Mouse (Mus musculus): ENCODE measurements around the gene Ift172. TPM values are rescaled to one million over a fixed set of nuclear protein-coding genes. Genes with fewer than 3 reads are reported as not detected.
A peak's percentile ranks its signal among the peaks of the same experiment; 100 is the strongest.

Ift172 gene
- polyA plus RNA-seq, 1 experiment: 22.5 TPM

DNA sequence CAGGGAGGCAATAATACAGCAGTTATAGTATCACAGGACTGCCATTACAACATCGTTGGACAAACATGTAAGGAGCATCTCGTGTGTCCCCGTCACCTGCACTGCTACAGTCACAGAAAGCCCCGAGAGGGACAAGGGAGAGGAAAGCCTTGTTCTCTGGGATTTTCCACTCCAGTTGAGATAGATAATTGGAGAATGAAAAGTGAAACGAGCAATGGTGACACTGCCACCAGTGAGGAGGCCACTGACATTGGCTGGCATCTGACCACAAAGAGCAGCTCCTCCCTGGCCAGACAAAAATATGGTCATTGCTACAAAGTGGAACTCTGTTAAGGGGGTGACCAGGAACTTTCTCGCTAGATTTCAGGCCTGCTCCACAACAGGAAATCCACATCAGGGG is 23.2 kb downstream of the Ift172 start:
- Histone ChIP-seq H3ac (ENCODE audit: control insufficient read depth, insufficient read length) (no peak overlapping the region), H3K27me3 (ENCODE audit: control insufficient read depth, insufficient read depth, insufficient read length) (no peaks in the 10 kb centered on the region), H3K36me3 (ENCODE audit: control insufficient read depth, insufficient read depth) (peaks cover 12% of the 10 kb centered on the region), H3K79me2 (ENCODE audit: control insufficient read depth, insufficient read depth) (no peaks in the 10 kb centered on the region), H3K4me2 (ENCODE audit: low read depth) (no peak overlapping the region), H3K4me3 (no peak overlapping the region)
- TF ChIP-seq TCF12 (IDR thresholded peaks at IDR 0.05; ENCODE audit: insufficient read depth, poor library complexity, severe bottlenecking): no peak
- no peak for TF ChIP-seq CEBPB (IDR thresholded peaks at IDR 0.05; ENCODE audit: insufficient read depth, poor library complexity, severe bottlenecking)

DNA sequence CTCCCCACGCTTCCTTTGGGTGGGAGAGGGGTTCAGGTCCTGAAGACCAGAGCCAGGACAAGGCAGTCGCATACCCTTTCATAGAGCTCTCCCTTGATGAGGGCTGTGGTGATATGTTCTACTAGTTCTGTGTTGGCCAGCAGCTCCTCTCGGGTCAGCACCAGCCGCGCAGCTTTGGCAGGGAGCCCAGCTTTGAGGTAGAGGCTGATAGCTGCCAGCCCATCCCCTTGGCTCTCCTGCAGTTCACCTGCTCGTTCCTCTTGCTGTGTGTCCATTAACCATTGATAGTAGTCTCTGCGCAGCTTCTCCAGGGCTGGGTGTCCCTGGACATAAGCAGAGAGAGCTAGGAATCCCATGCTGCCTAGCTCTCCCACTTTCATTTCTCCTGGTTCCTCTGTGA is 24.8 kb downstream of the Ift172 start:
- Histone ChIP-seq H3K79me2 (ENCODE audit: control insufficient read depth, insufficient read depth) (no peaks in the 10 kb centered on the region), H3K4me3 (no peak overlapping the region), H3K27me3 (ENCODE audit: control insufficient read depth, insufficient read depth, insufficient read length) (no peaks in the 10 kb centered on the region), H3K36me3 (ENCODE audit: control insufficient read depth, insufficient read depth) (peaks cover 12% of the 10 kb centered on the region), H3K4me2 (ENCODE audit: low read depth) (no peak overlapping the region), H3ac (ENCODE audit: control insufficient read depth, insufficient read length) (no peak overlapping the region)
- no peak for TF ChIP-seq MAX (IDR thresholded peaks at IDR 0.05; ENCODE audit: low read depth)
- no peak for TF ChIP-seq POLR2A (IDR thresholded peaks at IDR 0.05; ENCODE audit: insufficient read length, low read depth)
- no peak for TF ChIP-seq USF1 (IDR thresholded peaks at IDR 0.05; ENCODE audit: low read depth)
- TF ChIP-seq CEBPB (IDR thresholded peaks at IDR 0.05; ENCODE audit: insufficient read depth, poor library complexity, severe bottlenecking): no peak
- TF ChIP-seq TCF12 (IDR thresholded peaks at IDR 0.05; ENCODE audit: insufficient read depth, poor library complexity, severe bottlenecking): no peak
- no peak for TF ChIP-seq E2F4 (IDR thresholded peaks at IDR 0.05; ENCODE audit: insufficient read depth)
- no peak for TF ChIP-seq MYOG (IDR thresholded peaks at IDR 0.05; ENCODE audit: control insufficient read depth in 1 of 3, insufficient read depth in 1 of 3, insufficient read length in 2 of 3, low read depth in 2 of 3)

DNA sequence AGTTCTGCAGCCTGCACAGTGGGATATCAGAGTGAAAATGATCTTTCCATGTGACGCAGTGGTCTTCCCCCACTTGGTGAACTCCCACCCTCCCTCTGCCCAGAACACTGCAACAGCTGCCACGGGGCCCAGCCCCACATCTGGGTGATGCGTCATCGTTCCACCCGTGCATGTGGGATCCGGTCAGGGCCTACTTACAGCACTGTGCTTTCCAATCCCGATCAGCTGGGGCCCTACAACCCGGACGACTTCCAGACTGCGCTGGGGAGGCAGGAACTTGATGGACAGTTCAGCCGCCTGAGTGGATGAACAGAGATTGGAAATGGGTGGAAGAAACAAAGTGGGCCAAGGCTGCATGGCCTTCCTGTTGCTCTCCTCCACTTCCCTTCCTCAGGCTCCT is 33.3 kb downstream of the Ift172 start:
- H3K27me3 ChIP-seq (ENCODE audit: control insufficient read depth, insufficient read depth, insufficient read length): no peaks in the 10 kb centered on the region
- H3K4me2 ChIP-seq (ENCODE audit: low read depth): no peak overlapping the region
- H3K79me2 ChIP-seq (ENCODE audit: control insufficient read depth, insufficient read depth): no peaks in the 10 kb centered on the region
- TF ChIP-seq SRF (IDR thresholded peaks at IDR 0.05; ENCODE audit: control insufficient read depth, insufficient read length, low read depth) (no peak), POLR2AphosphoS2 (IDR thresholded peaks at IDR 0.05; ENCODE audit: insufficient read length, low read depth) (peak; percentile 18), TCF12 (IDR thresholded peaks at IDR 0.05; ENCODE audit: insufficient read depth, poor library complexity, severe bottlenecking) (no peak)
- peaks cover under 1% of the 10 kb centered on the region for H3K36me3 ChIP-seq (ENCODE audit: control insufficient read depth, insufficient read depth)
- no peak overlapping the region for H3K4me3 ChIP-seq
- H3ac ChIP-seq (ENCODE audit: control insufficient read depth, insufficient read length): no peak overlapping the region

DNA sequence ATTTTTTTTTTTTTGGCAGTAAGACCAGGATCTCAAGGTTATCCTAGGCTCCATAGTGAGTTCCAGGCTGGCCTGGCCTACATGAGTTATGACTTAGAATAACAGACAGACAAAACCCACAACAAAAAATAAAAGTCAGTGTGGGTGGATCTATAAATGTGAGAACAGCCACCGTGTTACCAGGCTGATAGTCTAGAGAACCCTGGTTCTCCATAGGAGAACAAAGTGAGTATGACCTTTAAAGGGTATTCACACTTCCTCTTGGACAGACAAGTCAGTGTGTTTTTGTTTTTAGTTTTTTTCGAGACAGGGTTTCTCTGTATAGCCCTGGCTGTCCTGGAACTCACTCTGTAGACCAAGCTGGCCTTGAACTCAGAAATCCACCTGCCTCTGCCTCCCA is 34.9 kb downstream of the Ift172 start:
- Histone ChIP-seq H3K27me3 (ENCODE audit: control insufficient read depth, insufficient read depth, insufficient read length) (no peaks in the 10 kb centered on the region), H3K4me2 (ENCODE audit: low read depth) (no peak overlapping the region), H3ac (ENCODE audit: control insufficient read depth, insufficient read length) (no peak overlapping the region), H3K4me3 (no peak overlapping the region), H3K36me3 (ENCODE audit: control insufficient read depth, insufficient read depth) (peaks cover 5% of the 10 kb centered on the region), H3K79me2 (ENCODE audit: control insufficient read depth, insufficient read depth) (no peaks in the 10 kb centered on the region)
- TF ChIP-seq POLR2A (IDR thresholded peaks at IDR 0.05; ENCODE audit: insufficient read length, low read depth) (no peak), MAX (IDR thresholded peaks at IDR 0.05; ENCODE audit: low read depth) (no peak), MYOG (IDR thresholded peaks at IDR 0.05; ENCODE audit: control insufficient read depth in 1 of 3, insufficient read depth in 1 of 3, insufficient read length in 2 of 3, low read depth in 2 of 3) (no peak), REST (IDR thresholded peaks at IDR 0.05; ENCODE audit: insufficient read depth, insufficient read length) (no peak), SRF (IDR thresholded peaks at IDR 0.05; ENCODE audit: control insufficient read depth, insufficient read length, low read depth) (no peak), POLR2AphosphoS2 (IDR thresholded peaks at IDR 0.05; ENCODE audit: insufficient read length, low read depth) (no peak)

DNA sequence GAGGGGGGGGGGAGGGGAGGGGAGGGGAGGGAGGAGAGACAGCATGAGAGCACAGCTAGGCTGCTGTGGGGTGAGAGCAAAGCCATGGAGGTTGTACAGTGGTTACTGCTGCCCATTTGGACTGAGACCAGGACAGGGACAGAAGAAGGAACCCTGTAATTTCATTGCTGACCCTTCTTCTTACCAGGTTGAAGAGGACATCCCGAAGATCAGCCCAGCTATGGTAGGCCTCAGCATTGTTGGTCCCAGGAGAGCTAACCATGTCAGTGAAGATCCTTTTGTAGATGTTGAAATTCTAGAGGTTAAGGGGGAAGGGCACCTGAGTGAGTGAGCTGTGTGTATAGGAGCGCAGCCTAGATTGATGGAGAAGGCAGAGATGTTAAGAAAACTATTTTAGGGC is 35.5 kb downstream of the Ift172 start:
- TF ChIP-seq TCF3 (IDR thresholded peaks at IDR 0.05; ENCODE audit: insufficient read length, low read depth): no peak
- no peak for TF ChIP-seq SRF (IDR thresholded peaks at IDR 0.05; ENCODE audit: control insufficient read depth, insufficient read length, low read depth)
- TF ChIP-seq TCF12 (IDR thresholded peaks at IDR 0.05; ENCODE audit: insufficient read depth, poor library complexity, severe bottlenecking): no peak
- no peak for TF ChIP-seq POLR2AphosphoS2 (IDR thresholded peaks at IDR 0.05; ENCODE audit: insufficient read length, low read depth)
- TF ChIP-seq MYOG (IDR thresholded peaks at IDR 0.05; ENCODE audit: control insufficient read depth in 1 of 3, insufficient read depth in 1 of 3, insufficient read length in 2 of 3, low read depth in 2 of 3): no peak
- no peak for TF ChIP-seq POLR2A (IDR thresholded peaks at IDR 0.05; ENCODE audit: insufficient read length, low read depth)
- TF ChIP-seq USF1 (IDR thresholded peaks at IDR 0.05; ENCODE audit: low read depth): no peak
- no peak for TF ChIP-seq MYOD1 (IDR thresholded peaks at IDR 0.05; ENCODE audit: control insufficient read depth in 1 of 3, insufficient read length in 2 of 3, low read depth in 2 of 3)
- no peak for TF ChIP-seq MAX (IDR thresholded peaks at IDR 0.05; ENCODE audit: low read depth)
- no peak for TF ChIP-seq CEBPB (IDR thresholded peaks at IDR 0.05; ENCODE audit: insufficient read depth, poor library complexity, severe bottlenecking)
- TF ChIP-seq E2F4 (IDR thresholded peaks at IDR 0.05; ENCODE audit: insufficient read depth): no peak
- TF ChIP-seq REST (IDR thresholded peaks at IDR 0.05; ENCODE audit: insufficient read depth, insufficient read length): no peak
- H3K36me3 ChIP-seq (ENCODE audit: control insufficient read depth, insufficient read depth): peaks cover 8% of the 10 kb centered on the region
- H3K4me2 ChIP-seq (ENCODE audit: low read depth): no peak overlapping the region

DNA sequence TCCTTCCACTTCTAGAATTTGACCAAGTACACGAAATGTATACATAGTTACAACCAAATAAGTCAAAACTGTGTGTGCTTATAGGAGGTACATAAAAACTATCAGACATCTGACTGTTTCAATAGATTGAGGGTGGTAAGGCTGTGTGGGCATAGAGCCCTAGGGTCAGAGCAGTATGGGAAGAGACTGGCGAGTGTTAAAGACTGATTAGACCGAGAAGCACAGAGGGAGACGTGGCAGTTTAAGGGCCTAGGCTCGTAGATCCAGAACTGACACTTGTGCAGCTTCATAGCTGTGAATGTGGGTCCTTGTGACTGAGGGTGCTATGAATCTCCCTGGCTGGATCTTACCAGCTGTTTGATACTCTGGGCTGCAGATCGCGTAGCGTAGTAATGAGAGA is 36.0 kb downstream of the Ift172 start:
- H3K27me3 ChIP-seq (ENCODE audit: control insufficient read depth, insufficient read depth, insufficient read length): no peaks in the 10 kb centered on the region
- H3ac ChIP-seq (ENCODE audit: control insufficient read depth, insufficient read length): no peak overlapping the region
- H3K79me2 ChIP-seq (ENCODE audit: control insufficient read depth, insufficient read depth): no peaks in the 10 kb centered on the region
- no peak overlapping the region for H3K4me2 ChIP-seq (ENCODE audit: low read depth)
- H3K36me3 ChIP-seq (ENCODE audit: control insufficient read depth, insufficient read depth): peaks cover 13% of the 10 kb centered on the region
- TF ChIP-seq REST (IDR thresholded peaks at IDR 0.05; ENCODE audit: insufficient read depth, insufficient read length) (no peak), MAX (IDR thresholded peaks at IDR 0.05; ENCODE audit: low read depth) (no peak), TCF12 (IDR thresholded peaks at IDR 0.05; ENCODE audit: insufficient read depth, poor library complexity, severe bottlenecking) (no peak), SRF (IDR thresholded peaks at IDR 0.05; ENCODE audit: control insufficient read depth, insufficient read length, low read depth) (no peak), CEBPB (IDR thresholded peaks at IDR 0.05; ENCODE audit: insufficient read depth, poor library complexity, severe bottlenecking) (no peak), POLR2AphosphoS2 (IDR thresholded peaks at IDR 0.05; ENCODE audit: insufficient read length, low read depth) (no peak), POLR2A (IDR thresholded peaks at IDR 0.05; ENCODE audit: insufficient read length, low read depth) (no peak), E2F4 (IDR thresholded peaks at IDR 0.05; ENCODE audit: insufficient read depth) (no peak), MYOG (IDR thresholded peaks at IDR 0.05; ENCODE audit: control insufficient read depth in 1 of 3, insufficient read depth in 1 of 3, insufficient read length in 2 of 3, low read depth in 2 of 3) (no peak), MYOD1 (IDR thresholded peaks at IDR 0.05; ENCODE audit: control insufficient read depth in 1 of 3, insufficient read length in 2 of 3, low read depth in 2 of 3) (no peak), USF1 (IDR thresholded peaks at IDR 0.05; ENCODE audit: low read depth) (no peak), TCF3 (IDR thresholded peaks at IDR 0.05; ENCODE audit: insufficient read length, low read depth) (no peak)
- H3K4me3 ChIP-seq: no peak overlapping the region

More for the DNA sequence above, 35.5 kb downstream of the Ift172 start:
- H3K79me2 ChIP-seq (ENCODE audit: control insufficient read depth, insufficient read depth): no peaks in the 10 kb centered on the region
- H3K4me3 ChIP-seq: no peak overlapping the region
- H3ac ChIP-seq (ENCODE audit: control insufficient read depth, insufficient read length): no peak overlapping the region
- H3K27me3 ChIP-seq (ENCODE audit: control insufficient read depth, insufficient read depth, insufficient read length): no peaks in the 10 kb centered on the region

Measured in myocyte (in vitro differentiated cells).